Mouse (Mus musculus): ENCODE data around the gene Ugt2b35.
"Not testable (repeated sequence)": the region's sequence is repeated elsewhere in the genome, so short reads cannot be mapped to it uniquely, and the experiment has no call there.

The Ugt2b35 gene

GRCm38 (mm10) chr5:87000395-87001073, at the start of gene Ugt2b35:
Ugt2b35 (plus strand) TSS chr5:87000860.
- DNase-seq (ENCODE audit: low spot score): no peak

GRCm38 (mm10) chr5:86960504-86960903, 40.2 kb upstream of the Ugt2b35 start:
- no peak for DNase-seq (ENCODE audit: low spot score)

GRCm38 (mm10) chr5:86961587-86962358, 38.9 kb upstream of the Ugt2b35 start:
- DNase-seq (ENCODE audit: low spot score): peak; percentile 58

GRCm38 (mm10) chr5:86962849-86963248, 37.8 kb upstream of the Ugt2b35 start:
- DNase-seq (ENCODE audit: low spot score): not testable (repeated sequence)

- DNase-seq (ENCODE audit: low spot score): not testable (repeated sequence)
These were observed 33.4 kb upstream of the Ugt2b35 start for GRCm38 (mm10) chr5:86967271-86967670.

GRCm38 (mm10) chr5:87004735-87005134, 4.1 kb downstream of the Ugt2b35 start:
- no peak for DNase-seq (ENCODE audit: low spot score)

GRCm38 (mm10) chr5:87015477-87015876, 14.8 kb downstream of the Ugt2b35 start:
- no peak for DNase-seq (ENCODE audit: low spot score)

GRCm38 (mm10) chr5:87027359-87027758, 26.7 kb downstream of the Ugt2b35 start:
- DNase-seq (ENCODE audit: low spot score): peak; percentile 12

- no peak for DNase-seq (ENCODE audit: low spot score)
These were observed 30.0 kb downstream of the Ugt2b35 start for GRCm38 (mm10) chr5:87030624-87031023.

All from adipocyte (in vitro differentiated cells).